In the genomic region with DNA sequence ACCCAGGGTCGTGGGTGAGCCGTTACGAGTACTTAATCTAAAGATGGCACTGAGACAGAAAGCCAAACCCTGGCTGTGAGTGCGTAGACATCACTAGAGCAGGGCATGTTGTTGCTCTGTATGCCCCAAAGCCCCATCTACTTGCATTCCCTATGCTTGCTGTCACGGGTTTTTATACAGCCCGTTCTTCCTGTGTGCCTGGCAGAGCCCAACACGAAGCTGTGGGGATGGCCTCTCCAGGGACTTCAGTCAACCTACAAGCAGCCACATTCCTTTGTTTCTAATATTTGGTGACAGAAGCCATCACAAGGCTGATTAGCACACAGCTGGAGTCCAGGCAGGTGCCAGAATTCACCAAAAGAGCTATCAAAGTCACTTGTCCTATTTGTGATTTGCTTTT, we compare ENCODE assay signal across 30 mouse cellular contexts.
DNase-seq lines count a peak whose midpoint lies in the region; ATAC-seq and TF ChIP-seq lines count a peak whose summit lies in the region.
"Had no signal": no experiment of that assay in that cellular context is flagged by ENCODE, and none has a peak within 500 bp of the region (broad histone marks: within the 10 kb centered on the region; RNA-seq: fewer than 3 reads in every experiment).

No protein-coding gene starts in this region.

- no peak overlapping the region for H3K27ac ChIP-seq in hindbrain, embryonic 10.5 days
- H3K27ac ChIP-seq in hindbrain, postnatal 0 days: no peak overlapping the region
- H3K27ac ChIP-seq in midbrain, embryonic 16.5 days (ENCODE audit: low read length): no peak overlapping the region
- no peak overlapping the region for H3K27ac ChIP-seq in midbrain, embryonic 10.5 days (replicated peaks)
- 0 out of 2 replicates have a peak overlapping the region, but pooled peaks have one; percentile 23 for H3K27ac ChIP-seq in brown adipose tissue, adult 24 weeks (replicated peaks; ENCODE audit: low read depth, low read length)
- H3K27ac ChIP-seq in hindbrain, embryonic 15.5 days (replicated peaks): no peak overlapping the region
- H3K27ac ChIP-seq in forebrain, embryonic 11.5 days (ENCODE audit: low read depth, low read length): no peak overlapping the region
- H3K27ac ChIP-seq: embryonic facial prominence, embryonic 10.5 days; embryonic facial prominence, embryonic 15.5 days; forebrain, embryonic 13.5 days; layer of hippocampus, adult 2 months; left cerebral cortex, adult 2 months; liver, embryonic 12.5 days had no signal

- H3K9me3 ChIP-seq in hindbrain, embryonic 10.5 days: no peaks in the 10 kb centered on the region
- no peaks in the 10 kb centered on the region for H3K9me3 ChIP-seq in hindbrain, postnatal 0 days (ENCODE audit: low read length)
- H3K9me3 ChIP-seq in midbrain, embryonic 16.5 days (replicated peaks; ENCODE audit: control insufficient read depth, low read length, poor library complexity, severe bottlenecking): no peaks in the 10 kb centered on the region
- H3K9me3 ChIP-seq in midbrain, embryonic 10.5 days (replicated peaks): no peaks in the 10 kb centered on the region
- no peaks in the 10 kb centered on the region for H3K9me3 ChIP-seq in hindbrain, embryonic 15.5 days
- no peaks in the 10 kb centered on the region for H3K9me3 ChIP-seq in forebrain, embryonic 11.5 days (ENCODE audit: control insufficient read depth, low read length)
- H3K9me3 ChIP-seq: embryonic facial prominence, embryonic 10.5 days; embryonic facial prominence, embryonic 15.5 days; forebrain, embryonic 13.5 days; liver, embryonic 12.5 days had no signal

- peak; percentile 10 for DNase-seq in hindbrain, embryonic 10.5 days (ENCODE audit: low spot score)
- DNase-seq in hindbrain, postnatal 0 days (ENCODE audit: low spot score): no peak
- no peak for DNase-seq in midbrain, embryonic 10.5 days (ENCODE audit: low spot score)
- no peak for DNase-seq in forebrain, embryonic 11.5 days (ENCODE audit: low spot score)
- DNase-seq in right cerebral cortex, adult 2 months (ENCODE audit: low spot score in 2 of 2): no peak
- DNase-seq: adrenal gland, postnatal 14 days; cerebellum, adult 2 months; gastrocnemius, postnatal 14 days; heart, postnatal 36 days; kidney, adult 2 months; kidney, postnatal 36 days; liver, postnatal 0 days; lung, postnatal 4 days; midbrain, embryonic 14.5 days; right cerebral cortex, postnatal 25 days; thymus, adult 18-20 months; thymus, postnatal 25 days had no signal

- no peak overlapping the region for H3K4me2 ChIP-seq in hindbrain, postnatal 0 days (ENCODE audit: low read depth, low read length)
- no peak overlapping the region for H3K4me2 ChIP-seq in midbrain, embryonic 16.5 days (ENCODE audit: low read length)
- no peak overlapping the region for H3K4me2 ChIP-seq in hindbrain, embryonic 15.5 days
- no peak overlapping the region for H3K4me2 ChIP-seq in forebrain, embryonic 11.5 days (ENCODE audit: low read depth, low read length, severe bottlenecking)
- H3K4me2 ChIP-seq: embryonic facial prominence, embryonic 15.5 days; forebrain, embryonic 13.5 days; heart, embryonic 11.5 days; liver, embryonic 12.5 days had no signal

- H3K4me3 ChIP-seq in hindbrain, embryonic 10.5 days: no peak overlapping the region
- no peak overlapping the region for H3K4me3 ChIP-seq in hindbrain, postnatal 0 days (ENCODE audit: low read length)
- H3K4me3 ChIP-seq in midbrain, embryonic 16.5 days (ENCODE audit: low read depth, low read length): no peak overlapping the region
- H3K4me3 ChIP-seq in midbrain, embryonic 10.5 days: no peak overlapping the region
- no peak overlapping the region for H3K4me3 ChIP-seq in brown adipose tissue, adult 24 weeks (ENCODE audit: insufficient read depth, low read depth, low read length)
- H3K4me3 ChIP-seq in hindbrain, embryonic 15.5 days: no peak overlapping the region
- H3K4me3 ChIP-seq in forebrain, embryonic 11.5 days (ENCODE audit: low read depth, low read length): no peak overlapping the region
- H3K4me3 ChIP-seq: embryonic facial prominence, embryonic 10.5 days; embryonic facial prominence, embryonic 15.5 days; forebrain, embryonic 13.5 days; layer of hippocampus, adult 2 months; left cerebral cortex, adult 2 months; liver, embryonic 12.5 days; myocyte had no signal

- peaks cover 10% of the 10 kb centered on the region for H3K4me1 ChIP-seq in hindbrain, embryonic 10.5 days (replicated peaks)
- no peaks in the 10 kb centered on the region for H3K4me1 ChIP-seq in hindbrain, postnatal 0 days (ENCODE audit: insufficient read depth, low read length)
- H3K4me1 ChIP-seq in midbrain, embryonic 16.5 days (ENCODE audit: control insufficient read depth, insufficient read depth, low read length): peaks cover 4% of the 10 kb centered on the region; the same call in 1 of the 2 replicates
- H3K4me1 ChIP-seq in midbrain, embryonic 10.5 days: peaks cover 6% of the 10 kb centered on the region
- no peaks in the 10 kb centered on the region for H3K4me1 ChIP-seq in brown adipose tissue, adult 24 weeks (ENCODE audit: control insufficient read depth, insufficient read depth, insufficient read length, low read length)
- H3K4me1 ChIP-seq in hindbrain, embryonic 15.5 days (replicated peaks): no peaks in the 10 kb centered on the region
- no peaks in the 10 kb centered on the region for H3K4me1 ChIP-seq in forebrain, embryonic 11.5 days (replicated peaks; ENCODE audit: control insufficient read depth, insufficient read depth, low read length)
- H3K4me1 ChIP-seq: embryonic facial prominence, embryonic 15.5 days; liver, embryonic 12.5 days had no signal

- 61% methylated on average over 7 of the region's 7 CpGs for WGBS in hindbrain, embryonic 10.5 days
- 44% methylated on average over 7 of the region's 7 CpGs for WGBS in hindbrain, postnatal 0 days
- WGBS in midbrain, embryonic 16.5 days: 62% methylated on average over 7 of the region's 7 CpGs
- 72% methylated on average over 7 of the region's 7 CpGs for WGBS in midbrain, embryonic 10.5 days
- 45% methylated on average over 7 of the region's 7 CpGs for WGBS in hindbrain, embryonic 15.5 days
- WGBS in forebrain, embryonic 11.5 days: 78% methylated on average over 7 of the region's 7 CpGs

- H3K27me3 ChIP-seq in hindbrain, embryonic 10.5 days (ENCODE audit: insufficient read depth, poor library complexity, severe bottlenecking): no peaks in the 10 kb centered on the region
- no peaks in the 10 kb centered on the region for H3K27me3 ChIP-seq in hindbrain, postnatal 0 days (ENCODE audit: insufficient read depth, low read length)
- H3K27me3 ChIP-seq in midbrain, embryonic 16.5 days (ENCODE audit: control insufficient read depth, insufficient read depth, low read depth, low read length): no peaks in the 10 kb centered on the region
- no peaks in the 10 kb centered on the region for H3K27me3 ChIP-seq in midbrain, embryonic 10.5 days (ENCODE audit: low read depth, poor library complexity, severe bottlenecking)
- H3K27me3 ChIP-seq in hindbrain, embryonic 15.5 days: no peaks in the 10 kb centered on the region
- no peaks in the 10 kb centered on the region for H3K27me3 ChIP-seq in forebrain, embryonic 11.5 days (ENCODE audit: control insufficient read depth, insufficient read depth, low read length)
- H3K27me3 ChIP-seq: embryonic facial prominence, embryonic 15.5 days; forebrain, embryonic 13.5 days; liver, embryonic 12.5 days; Patski had no signal

- H3K36me3 ChIP-seq in hindbrain, embryonic 10.5 days: peaks cover 43% of the 10 kb centered on the region
- H3K36me3 ChIP-seq in hindbrain, postnatal 0 days (ENCODE audit: insufficient read depth, low read length): no peaks in the 10 kb centered on the region
- peaks cover 4% of the 10 kb centered on the region; the same call in 1 of the 2 replicates for H3K36me3 ChIP-seq in midbrain, embryonic 16.5 days (ENCODE audit: control insufficient read depth, insufficient read depth, low read length)
- H3K36me3 ChIP-seq in midbrain, embryonic 10.5 days: peaks cover 43% of the 10 kb centered on the region
- H3K36me3 ChIP-seq in hindbrain, embryonic 15.5 days: no peaks in the 10 kb centered on the region
- H3K36me3 ChIP-seq in forebrain, embryonic 11.5 days (ENCODE audit: control insufficient read depth, insufficient read depth, low read length): no peaks in the 10 kb centered on the region; the same call in 1 of the 2 replicates

- no peak for ATAC-seq in hindbrain, postnatal 0 days
- 0 out of 2 replicates have a peak, but pooled peaks have one; percentile 51 for ATAC-seq in midbrain, embryonic 16.5 days
- 0 out of 2 replicates have a peak, but pooled peaks have one; percentile 54 for ATAC-seq in hindbrain, embryonic 15.5 days (ENCODE audit: low FRiP score, low read depth)
- ATAC-seq in forebrain, embryonic 11.5 days (replicated peaks; ENCODE audit: low FRiP score): no peak
- ATAC-seq: forebrain, embryonic 13.5 days; inflammation-experienced regulatory T-cells, adult 6 months; liver, embryonic 12.5 days; liver, postnatal 0 days; Patski had no signal

- TF ChIP-seq CTCF in hindbrain, postnatal 0 days (IDR thresholded peaks at IDR 0.05; ENCODE audit: low read depth): no peak

- no peak overlapping the region for H3K9ac ChIP-seq in hindbrain, postnatal 0 days (replicated peaks; ENCODE audit: low read length)
- H3K9ac ChIP-seq in midbrain, embryonic 16.5 days (ENCODE audit: low read depth, low read length): no peak overlapping the region
- H3K9ac ChIP-seq in hindbrain, embryonic 15.5 days: no peak overlapping the region
- H3K9ac ChIP-seq in forebrain, embryonic 11.5 days (ENCODE audit: low read length): no peak overlapping the region
- H3K9ac ChIP-seq: embryonic facial prominence, embryonic 15.5 days; forebrain, embryonic 13.5 days; liver, embryonic 12.5 days; liver, postnatal 0 days had no signal

Comparison
In these comparisons a context has a peak if more than half of its experiments do, and no peak if none do; other contexts are left out.
1. ATAC-seq: peak in midbrain, embryonic 16.5 days (single experiment) and hindbrain, embryonic 15.5 days (single experiment); none in hindbrain, postnatal 0 days (single experiment) and forebrain, embryonic 11.5 days (single experiment).